Mouse (Mus musculus): ENCODE measurements at regions not wholly inside any gene's neighbourhood (a gene's known extent, or its start where the extent isn't known, plus 50 kb on each side); places are given as distances from the start of the nearest gene placed in this dataset.
A peak's percentile ranks its signal among the peaks of the same experiment; 100 is the strongest.
"Not testable (repeated sequence)": the region's sequence is repeated elsewhere in the genome, so short reads cannot be mapped to it uniquely, and the experiment has no call there.

DNA sequence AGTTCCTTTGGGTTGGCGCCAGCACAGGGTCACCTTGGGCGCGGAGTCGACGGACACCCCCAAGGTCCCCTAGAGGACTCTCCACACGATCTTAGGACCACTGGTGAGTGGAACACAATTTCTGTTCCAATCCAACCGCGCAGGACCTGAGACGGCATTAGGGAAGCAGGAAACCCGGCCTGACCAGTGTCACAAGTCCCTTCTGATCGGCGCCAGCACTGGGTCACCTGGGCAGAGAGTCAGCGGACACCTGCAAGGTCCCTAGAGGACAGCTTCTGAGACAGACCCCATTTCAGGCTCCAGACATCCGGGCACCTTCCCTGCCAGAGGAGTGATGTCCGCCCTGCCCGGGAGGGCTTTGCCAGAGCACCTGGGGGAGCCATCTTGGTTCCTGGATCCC lies 74.2 kb upstream of the Cdh13 start:
- DNase-seq (ENCODE audit: low read depth, low spot score), result not testable (repeated sequence)

DNA sequence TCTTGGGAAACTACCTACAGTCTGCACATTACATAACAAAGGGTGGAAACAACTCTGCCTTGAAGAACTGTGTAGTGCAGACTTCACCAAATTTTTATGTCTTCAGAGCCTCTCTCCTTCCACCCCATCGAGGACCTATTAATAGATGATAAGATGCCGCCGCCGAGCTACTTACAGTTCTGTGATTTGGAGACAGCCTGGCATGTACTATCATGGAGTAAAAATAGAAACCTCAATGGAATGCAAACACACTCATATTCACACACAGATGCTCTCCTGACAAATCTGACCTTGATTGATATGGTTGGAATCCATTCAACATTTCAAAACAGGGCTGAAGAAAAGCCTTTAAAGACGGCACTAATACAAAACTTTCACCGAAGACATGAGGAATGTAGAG lies 92.7 kb upstream of the Cdh13 start:
- DNase-seq (ENCODE audit: low read depth, low spot score), result peak; percentile 4

- no peak for DNase-seq (ENCODE audit: low read depth, low spot score)
Measured at GRCm38 (mm10) chr8:118189226-118189625, 94.3 kb upstream of the Cdh13 start.

- DNase-seq (ENCODE audit: low read depth, low spot score), result no peak
Measured at GRCm38 (mm10) chr8:118169001-118169413, 114.5 kb upstream of the Cdh13 start.

DNA sequence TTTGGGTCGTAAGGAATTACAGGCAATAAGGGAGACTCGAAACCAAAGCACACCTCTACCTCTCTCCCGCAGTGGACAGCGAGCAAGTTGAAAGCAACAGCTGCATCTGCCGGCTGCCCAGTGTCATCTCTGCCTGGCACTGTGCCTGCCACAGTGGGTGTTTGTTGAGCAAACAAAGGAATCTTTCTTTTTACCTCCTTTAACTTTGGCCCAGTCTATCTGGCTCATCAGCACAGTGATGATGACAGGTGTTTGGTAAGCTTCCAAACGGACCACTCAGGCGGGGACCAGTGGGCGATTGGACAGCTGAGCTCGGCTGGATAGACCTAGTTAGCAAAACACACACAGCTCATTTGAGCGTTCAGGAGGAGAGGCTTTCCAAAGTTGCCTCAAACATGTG lies 121.4 kb upstream of the Cdh13 start:
- DNase-seq (ENCODE audit: low read depth, low spot score), result no peak

GRCm38 (mm10) chr8:118147359-118148205 lies 136.0 kb upstream of the Cdh13 start:
- no peak for DNase-seq (ENCODE audit: low read depth, low spot score)

- peak; percentile 21 for DNase-seq (ENCODE audit: low read depth, low spot score)
Measured at GRCm38 (mm10) chr8:118144546-118144945, 139.0 kb upstream of the Cdh13 start.

DNA sequence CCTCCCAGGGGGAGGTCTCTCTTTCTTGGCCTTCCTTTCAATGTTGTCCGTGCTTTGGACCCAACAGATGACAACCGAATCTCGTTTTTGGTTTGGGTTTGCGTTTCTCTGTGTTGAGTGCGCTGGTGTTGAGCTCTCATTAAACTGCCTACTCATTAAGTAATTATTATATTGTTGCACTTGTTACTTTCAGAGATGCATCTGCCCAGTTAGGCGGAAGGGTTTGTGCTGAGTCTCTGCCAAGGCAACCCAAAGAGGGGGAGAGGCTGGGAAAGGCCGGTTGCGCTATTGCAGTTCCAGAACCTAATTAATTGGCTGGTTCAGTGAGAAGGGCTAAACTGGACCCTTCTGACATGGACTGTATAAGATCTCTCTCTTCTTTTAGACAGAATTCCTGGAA lies 141.2 kb upstream of the Cdh13 start:
- DNase-seq (ENCODE audit: low read depth, low spot score), result no peak

GRCm38 (mm10) chr8:118139928-118140327 lies 143.6 kb upstream of the Cdh13 start:
- DNase-seq (ENCODE audit: low read depth, low spot score), result no peak

DNA sequence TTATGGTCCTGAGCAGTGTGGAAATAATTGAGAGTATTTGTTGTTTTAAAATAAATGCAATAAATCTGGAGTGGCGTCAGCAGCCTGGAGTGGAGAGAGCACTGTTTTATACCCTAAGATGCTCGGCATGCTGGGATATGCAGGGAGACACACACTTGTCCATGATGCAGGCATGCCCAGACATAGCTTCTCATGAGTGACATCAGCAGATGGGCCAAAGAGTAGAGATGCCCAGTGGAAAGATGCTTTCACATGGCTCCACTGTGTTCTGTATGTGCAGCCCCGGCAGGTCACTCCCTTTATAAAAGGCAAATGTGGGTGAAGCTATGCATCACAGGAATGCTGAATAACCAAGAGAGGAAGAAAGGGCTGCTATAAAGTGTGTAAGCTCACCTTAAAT lies 145.7 kb upstream of the Cdh13 start:
- DNase-seq (ENCODE audit: low read depth, low spot score), result no peak

DNA sequence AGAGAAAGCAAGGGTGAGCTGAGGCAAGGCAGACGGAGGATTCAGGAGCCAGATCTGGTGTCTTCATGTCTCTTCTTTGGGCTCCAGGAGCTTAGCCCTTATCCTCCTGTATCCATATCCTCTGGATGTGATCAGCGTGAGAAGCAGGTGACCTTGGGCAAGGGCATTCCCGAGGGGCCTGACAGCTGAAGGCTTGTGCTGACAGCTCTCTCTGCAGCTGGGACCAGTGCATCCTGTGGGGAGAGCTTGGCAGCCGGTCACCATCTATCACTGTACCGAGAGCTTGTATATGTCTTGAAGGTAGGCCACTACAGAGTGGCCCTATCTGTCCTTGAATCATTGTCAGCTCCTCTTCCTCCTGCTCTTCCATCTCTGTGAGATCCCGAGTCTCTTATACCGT lies 158.5 kb upstream of the Cdh13 start:
- no peak for DNase-seq (ENCODE audit: low read depth, low spot score)

DNA sequence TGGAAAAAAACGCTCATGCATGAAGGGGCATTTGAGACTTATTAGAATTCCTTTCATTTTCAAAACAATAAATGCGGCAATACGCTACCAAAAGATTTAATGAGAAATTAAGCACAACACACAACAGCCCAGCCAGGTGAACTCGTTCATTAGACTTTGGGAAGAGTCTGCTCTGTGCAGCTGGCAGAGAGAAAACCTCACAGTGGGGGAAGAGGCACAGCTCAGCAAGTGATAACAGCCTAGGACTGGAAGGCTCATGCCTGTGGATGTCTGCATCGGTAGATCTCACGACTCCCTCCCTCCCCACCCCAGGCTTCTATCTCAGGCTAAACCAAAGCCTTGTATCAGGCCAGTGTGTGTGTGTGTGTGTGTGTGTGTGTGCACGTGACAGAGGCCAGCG lies 169.3 kb upstream of the Cdh13 start:
- DNase-seq (ENCODE audit: low read depth, low spot score), result no peak

- no peak for DNase-seq (ENCODE audit: low read depth, low spot score)
Measured at GRCm38 (mm10) chr8:118104464-118105050, 179.0 kb upstream of the Cdh13 start.

DNA sequence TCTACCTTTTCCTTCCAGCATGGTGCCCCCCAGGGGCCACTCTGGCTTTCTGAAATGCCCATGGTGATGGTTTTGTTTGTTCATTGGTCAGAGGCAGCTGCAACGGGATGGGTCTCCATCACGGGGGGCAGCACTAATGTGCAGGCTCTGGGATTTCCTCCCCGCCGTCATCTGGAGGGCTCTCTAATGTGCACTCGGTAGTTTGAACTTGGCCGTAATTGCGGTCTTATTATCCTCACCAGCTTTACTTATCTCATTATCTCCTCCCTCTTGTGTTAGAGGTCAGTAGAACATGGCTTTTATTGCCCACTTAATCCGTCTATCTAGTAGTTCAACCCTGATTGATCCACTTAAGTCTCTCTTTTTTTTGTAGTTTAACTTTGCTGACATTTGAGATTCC lies 182.2 kb upstream of the Cdh13 start:
- no peak for DNase-seq (ENCODE audit: low read depth, low spot score)

DNA sequence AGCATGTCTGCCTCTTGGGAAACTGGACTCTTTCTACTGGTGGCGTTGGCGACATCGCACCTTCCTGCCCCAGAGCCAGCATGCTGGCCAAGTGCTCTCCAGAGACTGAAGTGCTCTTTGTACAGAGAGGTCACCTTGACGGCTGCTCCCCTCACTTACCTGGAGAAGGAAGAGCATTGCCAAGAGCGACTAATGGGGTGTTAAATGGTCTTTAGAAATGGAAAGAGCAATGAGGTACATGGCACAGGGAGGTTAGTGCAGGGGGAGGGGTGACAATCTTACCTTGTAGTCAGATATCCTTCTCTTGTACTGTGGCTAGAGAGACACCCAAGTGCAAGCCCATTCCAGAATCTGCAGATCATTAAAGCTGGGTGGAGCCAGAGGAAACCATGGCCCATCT lies 220.8 kb upstream of the Cdh13 start:
- DNase-seq (ENCODE audit: low read depth, low spot score), result no peak

DNA sequence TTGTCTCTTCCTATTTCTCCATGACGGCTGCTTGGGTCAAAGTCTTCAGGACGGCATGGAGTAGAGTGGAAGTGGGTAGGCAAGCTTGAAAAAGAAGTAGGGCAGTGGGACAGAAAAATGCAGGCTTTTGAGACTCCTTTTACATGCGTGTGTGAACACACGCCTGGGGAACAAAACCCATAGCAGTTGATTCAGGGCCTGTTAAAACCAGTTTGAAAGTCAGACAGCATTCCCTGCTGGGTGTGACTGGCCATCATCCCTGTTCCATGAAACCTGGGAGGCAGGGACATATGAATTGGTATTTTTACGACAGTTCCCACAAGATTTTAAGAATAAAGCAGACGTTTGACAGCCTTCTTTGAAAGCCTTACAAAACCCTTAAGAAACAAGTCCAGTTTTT lies 226.8 kb upstream of the Cdh13 start:
- DNase-seq (ENCODE audit: low read depth, low spot score), result no peak

- no peak for DNase-seq (ENCODE audit: low read depth, low spot score)
Measured at GRCm38 (mm10) chr8:118055536-118055935, 228.0 kb upstream of the Cdh13 start.

GRCm38 (mm10) chr8:118050386-118050785 lies 233.1 kb upstream of the Cdh13 start:
- no peak for DNase-seq (ENCODE audit: low read depth, low spot score)

GRCm38 (mm10) chr8:118042253-118042860 lies 240.6 kb upstream of the Mphosph6 start:
- DNase-seq (ENCODE audit: low read depth, low spot score), result peak; percentile 39

- DNase-seq (ENCODE audit: low read depth, low spot score), result no peak
Measured at GRCm38 (mm10) chr8:118041253-118041652, 239.5 kb upstream of the Mphosph6 start.

DNA sequence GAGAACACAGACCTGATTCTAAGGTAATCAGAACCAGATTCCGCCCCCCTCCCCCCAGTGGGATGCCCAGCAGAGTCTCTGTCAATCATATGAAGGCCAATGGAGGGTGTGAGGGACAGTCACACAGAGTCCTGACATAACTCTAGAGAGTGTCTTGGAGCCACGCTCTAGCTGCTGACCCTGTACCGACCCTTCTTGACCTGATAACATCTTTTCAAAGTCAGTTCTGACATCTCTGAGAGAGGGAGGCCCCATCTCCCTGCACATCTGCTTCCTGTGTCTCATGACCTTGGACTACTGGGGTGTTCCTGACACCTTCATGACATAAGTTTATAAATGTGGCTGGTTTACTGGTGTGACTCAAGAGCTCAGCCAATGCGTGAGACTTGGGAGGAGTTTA lies 236.1 kb upstream of the Mphosph6 start:
- DNase-seq (ENCODE audit: low read depth, low spot score), result no peak

- DNase-seq (ENCODE audit: low read depth, low spot score), result no peak
Measured at GRCm38 (mm10) chr8:118034051-118034450, 232.3 kb upstream of the Mphosph6 start.

DNA sequence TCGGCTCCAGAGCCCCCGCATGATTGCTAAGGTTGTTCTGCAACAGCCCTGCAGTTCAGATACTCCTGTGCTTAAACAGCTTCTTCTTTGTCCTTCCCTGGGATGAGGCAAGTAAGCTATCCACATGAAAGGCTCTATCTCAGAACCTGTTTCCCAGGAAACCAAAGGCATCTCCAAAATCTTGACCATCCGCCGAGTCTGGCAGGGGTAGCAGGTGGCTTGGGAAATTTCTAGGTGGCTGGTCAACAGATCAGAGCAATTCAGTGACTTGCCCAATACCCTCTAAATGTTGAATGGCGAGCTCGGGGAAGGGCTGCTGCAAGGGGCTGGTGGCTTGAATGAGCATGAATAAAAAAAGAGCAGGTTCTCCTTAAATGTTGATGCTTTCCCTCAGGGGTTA lies 229.7 kb upstream of the Mphosph6 start:
- no peak for DNase-seq (ENCODE audit: low read depth, low spot score)

All from mesoderm, embryonic 11.5 days (tissue).